Mouse (Mus musculus): ENCODE measurements around the gene Rec114.
A peak's percentile ranks its signal among the peaks of the same experiment; 100 is the strongest.

Gene Rec114

GRCm38 (mm10) chr9:58716886-58717285, 26.9 kb downstream of the Rec114 start:
- DNase-seq (ENCODE audit: low spot score), result no peak

- DNase-seq (ENCODE audit: low spot score), result no peak
Observed at GRCm38 (mm10) chr9:58710642-58711041, 33.1 kb downstream of the Rec114 start.

- DNase-seq (ENCODE audit: low spot score), result peak; percentile 86
Observed at GRCm38 (mm10) chr9:58709939-58710338, 33.8 kb downstream of the Rec114 start.

- no peak for DNase-seq (ENCODE audit: low spot score)
Observed at GRCm38 (mm10) chr9:58707796-58708195, 36.0 kb downstream of the Rec114 start.

GRCm38 (mm10) chr9:58706024-58706423, 37.7 kb downstream of the Rec114 start:
- DNase-seq (ENCODE audit: low spot score), result no peak

- DNase-seq (ENCODE audit: low spot score), result no peak
Observed at GRCm38 (mm10) chr9:58703766-58704165, 40.0 kb downstream of the Rec114 start.

GRCm38 (mm10) chr9:58701751-58702150, 42.0 kb downstream of the Rec114 start:
- no peak for DNase-seq (ENCODE audit: low spot score)

GRCm38 (mm10) chr9:58698486-58698885, 45.3 kb downstream of the Rec114 start:
- no peak for DNase-seq (ENCODE audit: low spot score)

GRCm38 (mm10) chr9:58691471-58691870, 52.3 kb downstream of the Rec114 start:
- peak; percentile 41 for DNase-seq (ENCODE audit: low spot score)

GRCm38 (mm10) chr9:58690701-58691100, 53.1 kb downstream of the Rec114 start:
- DNase-seq (ENCODE audit: low spot score), result no peak

GRCm38 (mm10) chr9:58688076-58688475, 55.7 kb downstream of the Rec114 start:
- no peak for DNase-seq (ENCODE audit: low spot score)

- DNase-seq (ENCODE audit: low spot score), result no peak
Observed at GRCm38 (mm10) chr9:58685290-58685689, 58.5 kb downstream of the Rec114 start.

GRCm38 (mm10) chr9:58683372-58683771, 60.4 kb downstream of the Rec114 start:
- DNase-seq (ENCODE audit: low spot score), result no peak

- no peak for DNase-seq (ENCODE audit: low spot score)
Observed at GRCm38 (mm10) chr9:58682106-58682505, 61.7 kb downstream of the Rec114 start.

- no peak for DNase-seq (ENCODE audit: low spot score)
Observed at GRCm38 (mm10) chr9:58681411-58681810, 62.4 kb downstream of the Rec114 start.

GRCm38 (mm10) chr9:58675371-58675770, 68.4 kb downstream of the Rec114 start:
- DNase-seq (ENCODE audit: low spot score), result no peak

- no peak for DNase-seq (ENCODE audit: low spot score)
Observed at GRCm38 (mm10) chr9:58674736-58675135, 69.0 kb downstream of the Rec114 start.

- DNase-seq (ENCODE audit: low spot score), result no peak
Observed at GRCm38 (mm10) chr9:58672474-58672873, 71.3 kb downstream of the Rec114 start.

GRCm38 (mm10) chr9:58669819-58670218, 73.9 kb downstream of the Rec114 start:
- DNase-seq (ENCODE audit: low spot score), result no peak

GRCm38 (mm10) chr9:58669071-58669470, 74.7 kb downstream of the Rec114 start:
- DNase-seq (ENCODE audit: low spot score), result no peak

- no peak for DNase-seq (ENCODE audit: low spot score)
Observed at GRCm38 (mm10) chr9:58668171-58668570, 75.6 kb downstream of the Rec114 start.

GRCm38 (mm10) chr9:58667244-58667643, 76.5 kb downstream of the Rec114 start:
- peak; percentile 60 for DNase-seq (ENCODE audit: low spot score)

- peak; percentile 16 for DNase-seq (ENCODE audit: low spot score)
Observed at GRCm38 (mm10) chr9:58666191-58666590, 77.6 kb downstream of the Rec114 start.

- DNase-seq (ENCODE audit: low spot score), result no peak
Observed at GRCm38 (mm10) chr9:58665492-58665891, 78.3 kb downstream of the Rec114 start.

- DNase-seq (ENCODE audit: low spot score), result no peak
Observed at GRCm38 (mm10) chr9:58662791-58663190, 81.0 kb downstream of the Rec114 start.

Measured in embryo, embryonic 10 days (tissue).